Comparison of ENCODE assay signal across 23 mouse cellular contexts in genomic region chr8:92005091-92005490, GRCm38 (mm10).
A peak's percentile ranks its signal among the peaks of the same experiment; 100 is the strongest.
DNase-seq lines count a peak whose midpoint lies in the region; TF ChIP-seq lines count a peak whose summit lies in the region.
"Had no signal": no experiment of that assay in that cellular context is flagged by ENCODE, and none has a peak within 500 bp of the region (broad histone marks: within the 10 kb centered on the region; RNA-seq: fewer than 3 reads in every experiment).

No protein-coding gene starts in this region.

- WGBS in forebrain, embryonic 10.5 days: 85% methylated on average over 2 of the region's 2 CpGs

- H3K27me3 ChIP-seq in E14TG2a.4 (ENCODE audit: insufficient read depth, low read length): no peaks in the 10 kb centered on the region
- H3K27me3 ChIP-seq in forebrain, embryonic 10.5 days (ENCODE audit: poor library complexity, severe bottlenecking): peaks cover 98% of the 10 kb centered on the region
- H3K27me3 ChIP-seq: CH12.LX; embryonic facial prominence, embryonic 12.5 days; Patski had no signal

- H3K4me1 ChIP-seq in E14TG2a.4 (replicated peaks; ENCODE audit: low read depth, low read length): peaks cover 53% of the 10 kb centered on the region
- peaks cover 22% of the 10 kb centered on the region for H3K4me1 ChIP-seq in forebrain, embryonic 10.5 days
- H3K4me1 ChIP-seq: embryonic facial prominence, embryonic 12.5 days; forebrain, embryonic 15.5 days had no signal

- H3K9me3 ChIP-seq in E14TG2a.4 (ENCODE audit: low read length): no peaks in the 10 kb centered on the region
- H3K9me3 ChIP-seq in forebrain, embryonic 10.5 days: 0 out of 2 replicates have a peak, but pooled peaks cover 3% of the 10 kb centered on the region
- H3K9me3 ChIP-seq: embryonic facial prominence, embryonic 10.5 days; embryonic facial prominence, embryonic 12.5 days; forebrain, embryonic 15.5 days had no signal

- DNase-seq in ES-CJ7 (ENCODE audit: low read depth, low spot score) (peak; percentile 94), R1 (ENCODE audit: low read depth, low spot score) (peak; percentile 95)
- DNase-seq in adrenal gland, adult 18-20 months (ENCODE audit: low spot score in 2 of 2): no peak
- DNase-seq in cerebellum, adult 9-10 months: no peak
- DNase-seq in forebrain, embryonic 10.5 days (ENCODE audit: extremely low spot score, low spot score): no peak
- DNase-seq: adrenal gland, adult 2 months; adrenal gland, postnatal 10 days; adrenal gland, postnatal 25 days; B cell, adult 2 months; cerebellum, adult 11 months; cerebellum, adult 18-20 months; cerebellum, adult 8-10 months; cerebellum, postnatal 10 days; cerebellum, postnatal 25 days; forebrain, postnatal 0 days had no signal

- no peaks in the 10 kb centered on the region for H3K36me3 ChIP-seq in E14TG2a.4 (ENCODE audit: insufficient read depth, low read length)
- no peaks in the 10 kb centered on the region for H3K36me3 ChIP-seq in forebrain, embryonic 10.5 days (replicated peaks)
- H3K36me3 ChIP-seq: embryonic facial prominence, embryonic 10.5 days; embryonic facial prominence, embryonic 12.5 days; forebrain, embryonic 12.5 days; forebrain, embryonic 15.5 days; G1E had no signal

- no peak for TF ChIP-seq CTCF in E14TG2a.4 (conservative IDR thresholded peaks at IDR 0.05; ENCODE audit: low read length)

- peak overlapping the region; percentile 72; the same call in 1 of the 2 replicates for H3K4me3 ChIP-seq in E14TG2a.4 (replicated peaks; ENCODE audit: low read length)
- no peak overlapping the region for H3K4me3 ChIP-seq in forebrain, embryonic 10.5 days
- H3K4me3 ChIP-seq: embryonic facial prominence, embryonic 10.5 days; embryonic facial prominence, embryonic 12.5 days; forebrain, embryonic 12.5 days; forebrain, embryonic 15.5 days had no signal

- H3K27ac ChIP-seq in forebrain, embryonic 10.5 days: no peak overlapping the region
- H3K27ac ChIP-seq: embryonic facial prominence, embryonic 10.5 days; embryonic facial prominence, embryonic 12.5 days; forebrain, embryonic 12.5 days; forebrain, embryonic 15.5 days had no signal

Comparison
In these comparisons a context has a peak if more than half of its experiments do, and no peak if none do; other contexts are left out.
1. DNase-seq: peak in ES-CJ7 (single experiment) and R1 (single experiment); none in adrenal gland, adult 18-20 months (0 of 2), cerebellum, adult 9-10 months (single experiment) and forebrain, embryonic 10.5 days (single experiment).